ENCODE assay signal across 14 mouse cellular contexts in the genomic region with DNA sequence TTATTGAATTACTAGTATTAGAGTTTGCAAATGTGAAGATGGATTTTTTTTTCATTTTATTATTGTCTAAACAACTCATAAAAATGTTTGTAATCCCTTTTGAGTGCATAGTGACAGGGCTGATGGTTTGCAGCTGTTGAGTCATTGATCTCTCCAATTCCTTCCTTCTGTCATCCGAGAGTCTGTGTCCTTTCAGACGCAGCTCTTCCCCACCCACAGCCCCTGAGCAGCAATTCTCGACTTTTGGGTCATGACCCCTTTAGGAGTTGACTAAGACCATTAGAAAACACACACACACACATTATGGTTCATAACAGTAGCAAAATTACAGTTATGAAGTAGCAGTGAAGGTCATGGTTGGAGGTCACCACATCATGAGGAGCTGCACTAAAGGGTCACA.
DNase-seq lines count a peak whose midpoint lies in the region.
"Had no signal": no experiment of that assay in that cellular context is flagged by ENCODE, and none has a peak within 500 bp of the region (broad histone marks: within the 10 kb centered on the region; RNA-seq: fewer than 3 reads in every experiment).

No protein-coding gene starts in this region.

- peak; percentile 9 for DNase-seq in kidney, adult 9 months
- no peak for DNase-seq in kidney, adult 18-20 months
- DNase-seq in embryo, embryonic 11 days: peak; percentile 22
- DNase-seq in kidney, postnatal 36 days: peak; percentile 26 to 35
- peak; percentile 70 for DNase-seq in lung, postnatal 14 days
- no peak for DNase-seq in cerebellum, adult 11 months
- DNase-seq in thymus, adult 18-20 months: no peak
- DNase-seq: adrenal gland, adult 2 months; B cell, adult 2 months; cerebellum, postnatal 10 days; forebrain, postnatal 0 days; heart, postnatal 14 days; retina, postnatal 1 day; right cerebral cortex, postnatal 4 days had no signal

Comparison
In these comparisons a context has a peak if more than half of its experiments do, and no peak if none do; other contexts are left out.
1. DNase-seq: peak in kidney, adult 9 months (single experiment), embryo, embryonic 11 days (single experiment), kidney, postnatal 36 days (2 of 2) and lung, postnatal 14 days (single experiment); none in kidney, adult 18-20 months (single experiment), cerebellum, adult 11 months (single experiment) and thymus, adult 18-20 months (0 of 2).